Mouse (Mus musculus) C2C12 (cell line): Measurements from ENCODE around the gene Mtm1. TPM values are rescaled to one million over a fixed set of nuclear protein-coding genes. Genes with fewer than 3 reads are reported as not detected.

Source experiments
- H3K27me3 ChIP-seq: one replicate; pipeline ENCODE4 v1.6.1; 2011; ENCODE audit not compliant: control insufficient read depth, insufficient read depth, insufficient read length
- H3K36me3 ChIP-seq: one replicate; pipeline ENCODE4 v1.6.1; 2011; ENCODE audit not compliant: control insufficient read depth, insufficient read depth
- H3K4me3 ChIP-seq: one replicate; pipeline ENCODE4 v1.5.1; 2011; ENCODE audit warnings: mild to moderate bottlenecking, control low read depth; ENCODE audit not compliant: poor library complexity, insufficient read depth, severe bottlenecking
- H3K79me2 ChIP-seq: one replicate; pipeline ENCODE4 v1.6.1; 2011; ENCODE audit not compliant: control insufficient read depth, insufficient read depth
- H3K79me3 ChIP-seq: one replicate; pipeline ENCODE4 v1.6.1; 2011; ENCODE audit warnings: low read depth, control low read depth
- H3ac ChIP-seq: one replicate; pipeline ENCODE3; 2011; ENCODE audit warnings: low read depth; ENCODE audit not compliant: control insufficient read depth, insufficient read length
- CEBPB ChIP-seq: IDR thresholded peaks from one replicate; pipeline ENCODE4 v1.6.1; 2011; ENCODE audit warnings: low read depth, mild to moderate bottlenecking, control low read depth, moderate library complexity
- CTCF ChIP-seq: IDR thresholded peaks from one replicate; pipeline ENCODE4 v1.5.1; 2011; ENCODE audit not compliant: control insufficient read depth, insufficient read depth, insufficient read length
- FOSL1 ChIP-seq: IDR thresholded peaks from one replicate; pipeline ENCODE4 v1.8.0; 2011; ENCODE audit warnings: mild to moderate bottlenecking, low read length; ENCODE audit not compliant: poor library complexity, insufficient read depth, severe bottlenecking
- MAX ChIP-seq: IDR thresholded peaks from one replicate; pipeline ENCODE4 v1.6.1; 2011; ENCODE audit warnings: mild to moderate bottlenecking, control low read depth
- MYOD1 ChIP-seq: IDR thresholded peaks from one replicate; pipeline ENCODE4 v1.6.1; 2011; ENCODE audit warnings: low read depth; ENCODE audit not compliant: control insufficient read depth, insufficient read length
- MYOG ChIP-seq: IDR thresholded peaks from one replicate; pipeline ENCODE4 v1.6.1; 2011; ENCODE audit not compliant: control insufficient read depth, insufficient read length; ENCODE audit errors: extremely low read depth
- USF1 ChIP-seq: IDR thresholded peaks from one replicate; pipeline ENCODE4 v1.6.1; 2011; ENCODE audit warnings: low read depth, mild to moderate bottlenecking, control low read depth, moderate library complexity
- polyA plus RNA-seq: library from polyadenylated mRNA; unstranded; fragments of >200 nt; fragmentation: generic; extraction: Trizol; gene quantifications from one replicate; pipeline ENCODE4 v1.2.1, GENCODE M21; 2012; ENCODE audit warnings: missing spikeins

Mtm1 gene
- polyA plus RNA-seq, 1 experiment, result 0.26 TPM

DNA sequence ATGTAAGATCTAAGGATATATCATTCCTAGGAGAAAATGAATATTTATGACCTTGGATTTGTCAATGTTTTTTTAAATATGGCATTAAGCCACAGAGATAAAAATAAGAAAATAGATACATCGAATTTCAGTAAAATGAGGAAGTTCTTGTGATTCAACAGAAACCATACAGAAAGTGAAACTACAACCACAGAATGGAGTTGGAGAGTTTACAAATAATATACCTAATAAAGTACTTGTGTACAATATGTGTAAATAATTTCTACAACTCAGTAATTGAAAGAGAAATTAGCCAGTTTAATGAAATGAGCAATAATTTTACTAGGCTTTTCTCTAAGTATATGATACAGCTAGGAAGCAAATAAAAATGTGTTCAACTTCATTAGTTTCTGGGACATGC, 4.0 kb upstream of the Mtm1 start:
- no peaks in the 10 kb centered on the region for H3K36me3 ChIP-seq
- TF ChIP-seq FOSL1, result no peak
- no peak for TF ChIP-seq CEBPB
- TF ChIP-seq MYOD1, result no peak
- TF ChIP-seq CTCF, result no peak
- no peak for TF ChIP-seq MAX
- TF ChIP-seq MYOG, result no peak
- no peak for TF ChIP-seq USF1
- no peaks in the 10 kb centered on the region for H3K27me3 ChIP-seq
- no peaks in the 10 kb centered on the region for H3K79me3 ChIP-seq
- H3K79me2 ChIP-seq, result no peaks in the 10 kb centered on the region
- H3ac ChIP-seq, result no peak overlapping the region
- no peak overlapping the region for H3K4me3 ChIP-seq

DNA sequence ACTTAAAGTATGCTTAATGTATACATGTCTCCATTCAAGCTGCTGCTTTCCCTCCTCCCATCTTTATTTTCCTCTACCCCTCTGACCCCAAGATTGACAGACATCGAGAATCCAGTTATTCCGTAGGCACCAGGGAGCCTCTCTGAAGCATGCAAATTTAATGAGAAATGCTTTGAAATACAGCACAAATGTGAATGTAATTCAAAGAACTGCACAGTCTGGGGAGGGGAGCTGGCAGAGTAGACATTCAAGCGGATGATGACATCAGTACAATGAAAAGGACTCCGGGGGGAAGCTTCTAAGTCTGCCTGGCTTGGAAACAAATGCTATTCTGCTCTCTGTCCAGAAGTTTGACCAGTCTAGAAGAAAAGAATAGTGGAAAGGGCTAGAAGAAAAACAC, 2.3 kb downstream of the Mtm1 start:
- Histone ChIP-seq H3K36me3 (no peaks in the 10 kb centered on the region), H3ac (no peak overlapping the region), H3K27me3 (no peaks in the 10 kb centered on the region), H3K79me3 (no peaks in the 10 kb centered on the region), H3K4me3 (no peak overlapping the region), H3K79me2 (no peaks in the 10 kb centered on the region)
- TF ChIP-seq CTCF (no peak), MAX (no peak), CEBPB (no peak), MYOG (no peak), USF1 (no peak), FOSL1 (no peak), MYOD1 (no peak)

DNA sequence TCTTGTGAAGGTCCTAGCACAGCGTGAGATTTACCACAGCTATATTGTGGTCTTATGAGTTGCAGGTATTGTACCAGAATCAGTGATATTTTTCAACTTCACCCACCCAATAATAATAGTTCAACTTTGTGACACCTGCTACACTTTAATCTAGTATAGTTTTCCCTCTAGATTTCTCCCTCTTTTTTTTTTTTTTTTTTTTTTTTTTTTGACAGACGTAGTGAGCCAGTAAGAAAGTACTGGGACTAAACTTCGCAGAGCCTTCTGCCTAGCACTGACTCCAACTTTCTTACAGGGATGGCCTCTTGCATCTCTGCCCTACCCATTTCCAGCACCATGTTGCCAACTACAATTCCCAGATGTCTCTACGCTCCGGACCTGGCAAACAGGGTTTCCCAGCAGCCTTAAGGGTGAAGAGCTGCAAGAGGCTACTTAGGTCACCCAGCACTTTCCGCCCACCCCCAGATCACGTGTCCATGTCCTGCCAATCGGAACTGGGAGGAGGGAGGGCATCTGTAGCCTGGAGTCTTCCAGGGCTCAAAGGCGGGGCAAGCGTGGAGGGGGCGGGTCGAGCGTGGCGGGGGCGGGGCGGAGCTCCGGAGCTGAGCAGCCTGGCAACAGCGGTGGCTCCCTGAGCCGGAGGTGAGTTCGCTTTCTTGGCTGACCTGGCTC, 4.0 kb downstream of the Mtm1 start:
- no peaks in the 10 kb centered on the region for H3K36me3 ChIP-seq
- no peak overlapping the region for H3ac ChIP-seq
- no peaks in the 10 kb centered on the region for H3K79me2 ChIP-seq
- H3K79me3 ChIP-seq, result no peaks in the 10 kb centered on the region
- peak overlapping the region; percentile 26 for H3K4me3 ChIP-seq
- H3K27me3 ChIP-seq, result no peaks in the 10 kb centered on the region
- no peak for TF ChIP-seq MYOD1
- TF ChIP-seq CEBPB, result no peak
- peak; percentile 83 for TF ChIP-seq USF1
- no peak for TF ChIP-seq MYOG

DNA sequence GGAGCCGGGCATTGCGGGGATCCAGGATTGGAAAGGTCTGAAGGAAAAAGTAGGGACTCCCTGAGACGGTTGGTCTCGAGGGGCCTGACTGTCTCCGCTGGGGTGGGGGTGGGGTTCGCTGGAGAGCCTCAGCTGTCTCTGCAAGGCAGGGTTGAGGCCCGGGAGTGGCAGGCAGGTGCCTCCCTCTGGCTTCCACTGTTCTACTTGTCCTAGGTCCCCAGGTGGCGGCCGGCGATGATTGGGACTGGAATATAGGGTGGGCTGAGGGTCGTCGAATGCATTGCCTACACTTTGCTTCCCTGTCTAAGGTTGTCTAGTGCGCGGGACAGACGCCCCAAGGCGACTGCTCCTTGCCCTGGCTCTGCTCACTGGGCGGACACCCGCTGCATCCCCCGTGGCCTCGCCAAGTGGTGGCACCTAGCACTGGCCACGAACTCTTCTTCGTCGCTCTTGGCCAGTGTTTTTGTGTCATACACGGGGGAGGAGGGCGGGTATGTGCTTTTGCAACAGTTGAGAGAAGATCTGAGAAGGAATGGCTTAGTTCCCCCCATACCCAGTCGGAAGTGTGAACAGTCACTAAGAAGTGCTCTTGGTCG, 4.6 kb downstream of the Mtm1 start:
- H3K79me3 ChIP-seq, result no peaks in the 10 kb centered on the region
- no peaks in the 10 kb centered on the region for H3K27me3 ChIP-seq
- TF ChIP-seq MYOG, result no peak
- no peaks in the 10 kb centered on the region for H3K79me2 ChIP-seq
- H3K4me3 ChIP-seq, result peak overlapping the region; percentile 26
- H3K36me3 ChIP-seq, result no peaks in the 10 kb centered on the region
- H3ac ChIP-seq, result peak overlapping the region; percentile 50

DNA sequence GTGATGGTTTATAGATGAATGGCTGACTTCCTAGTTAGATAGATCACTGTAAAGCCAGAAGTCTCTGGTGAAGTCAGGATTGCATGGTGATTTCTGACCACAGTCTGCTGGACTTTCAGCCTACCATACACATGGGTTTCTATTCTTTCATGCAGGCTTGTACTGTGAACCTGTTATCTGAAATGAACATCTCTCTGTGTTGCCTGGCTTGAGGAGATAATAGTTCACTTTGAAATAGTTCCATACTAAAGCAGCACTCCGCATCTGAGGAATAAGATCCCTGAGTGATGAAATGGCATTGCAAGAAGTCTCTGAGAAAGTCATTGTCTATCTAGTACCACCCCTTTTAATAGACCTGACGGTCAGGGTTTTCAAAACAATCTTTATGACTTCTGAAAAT, 6.3 kb downstream of the Mtm1 start:
- Histone ChIP-seq H3K27me3 (no peaks in the 10 kb centered on the region), H3K79me2 (no peaks in the 10 kb centered on the region), H3ac (no peak overlapping the region), H3K36me3 (no peaks in the 10 kb centered on the region), H3K4me3 (no peak overlapping the region), H3K79me3 (no peaks in the 10 kb centered on the region)
- TF ChIP-seq CEBPB, result no peak
- no peak for TF ChIP-seq MYOG
- no peak for TF ChIP-seq FOSL1
- no peak for TF ChIP-seq MAX
- no peak for TF ChIP-seq MYOD1
- TF ChIP-seq CTCF, result no peak
- no peak for TF ChIP-seq USF1

DNA sequence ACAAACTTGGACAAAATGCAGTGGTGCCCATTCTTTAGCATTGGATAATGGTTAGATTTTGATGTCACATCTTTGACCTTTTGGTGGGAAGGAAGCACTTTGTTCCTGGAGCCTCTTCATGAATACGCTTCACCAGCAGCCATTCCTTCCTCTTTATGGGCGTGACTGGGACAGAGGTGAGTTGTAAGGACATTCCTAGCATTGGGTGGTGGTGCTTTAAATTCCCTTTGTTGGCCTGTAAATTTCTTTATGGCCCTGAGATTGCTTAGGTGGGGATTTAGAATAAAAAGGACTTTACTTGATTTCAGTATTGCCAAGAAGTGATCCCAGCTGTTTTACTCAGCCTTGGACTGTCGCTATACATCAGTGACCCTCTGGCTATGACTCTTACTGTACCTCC, 8.3 kb downstream of the Mtm1 start:
- no peaks in the 10 kb centered on the region for H3K79me3 ChIP-seq
- no peaks in the 10 kb centered on the region for H3K36me3 ChIP-seq
- no peak overlapping the region for H3ac ChIP-seq
- no peaks in the 10 kb centered on the region for H3K79me2 ChIP-seq
- TF ChIP-seq MAX (no peak), CTCF (no peak), CEBPB (no peak), USF1 (no peak), FOSL1 (no peak), MYOD1 (no peak), MYOG (no peak)
- H3K4me3 ChIP-seq, result no peak overlapping the region
- H3K27me3 ChIP-seq, result no peaks in the 10 kb centered on the region
